Mouse (Mus musculus) bone marrow, adult 2 months (tissue): ENCODE measurements around the gene Xpr1.

ENCODE experiments used
- CTCF ChIP-seq: fragments of 200-500 bp; IDR thresholded peaks from 2 replicates; pipeline ENCODE4 v1.5.1; 2011; ENCODE audit warnings: low read length, control low read depth; ENCODE audit not compliant: control insufficient read depth, insufficient read depth
- POLR2A ChIP-seq: fragments of 200-500 bp; IDR thresholded peaks from 2 replicates; pipeline ENCODE4 v1.6.1; 2011; ENCODE audit warnings: low read depth, mild to moderate bottlenecking, control low read depth, low read length, borderline replicate concordance; ENCODE audit not compliant: control insufficient read depth

GRCm38 (mm10) chr1:155239169-155239568 is 178.0 kb downstream of the Xpr1 start:
- no peak for TF ChIP-seq POLR2A
- no peak for TF ChIP-seq CTCF
